Mouse (Mus musculus): Measurements from ENCODE around the gene Htt.

DNA sequence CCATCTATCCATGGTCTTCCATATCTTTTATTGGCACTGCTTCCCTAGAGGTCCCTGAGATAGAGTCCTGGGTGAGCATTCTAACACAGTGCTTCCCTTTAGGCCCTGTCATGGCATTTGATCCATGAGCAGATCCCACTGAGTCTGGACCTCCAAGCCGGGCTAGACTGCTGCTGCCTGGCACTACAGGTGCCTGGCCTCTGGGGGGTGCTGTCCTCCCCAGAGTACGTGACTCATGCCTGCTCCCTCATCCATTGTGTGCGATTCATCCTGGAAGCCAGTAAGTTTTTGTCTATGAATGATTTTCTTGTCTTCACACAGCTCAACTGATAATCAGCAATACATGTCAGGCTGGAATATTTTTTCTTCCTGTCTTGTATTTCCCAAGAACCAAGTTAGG is 123.7 kb downstream of the Htt start:
- no peak for TF ChIP-seq CTCF (IDR thresholded peaks at IDR 0.05; ENCODE audit: insufficient read depth, low read depth, low read length)
- TF ChIP-seq POLR2A (IDR thresholded peaks at IDR 0.05; ENCODE audit: insufficient read depth, low read depth, low read length): no peak

All from olfactory bulb, adult 2 months (tissue).